ENCODE assay signal across 10 mouse cellular contexts in genomic region chr11:85828691-85829519, GRCm38 (mm10). TPM values are rescaled to one million over a fixed set of nuclear protein-coding genes. Genes with fewer than 3 reads are reported as not detected.
A peak's percentile ranks its signal among the peaks of the same experiment; 100 is the strongest.
DNase-seq lines count a peak whose midpoint lies in the region; ATAC-seq and TF ChIP-seq lines count a peak whose summit lies in the region.
"Had no signal": no experiment of that assay in that cellular context is flagged by ENCODE, and none has a peak within 500 bp of the region (broad histone marks: within the 10 kb centered on the region; RNA-seq: fewer than 3 reads in every experiment).

No protein-coding gene starts in this region.

- 5% methylated on average over 38 of the region's 38 CpGs for WGBS in forebrain, embryonic 11.5 days
- WGBS in forebrain, embryonic 16.5 days = 4% methylated on average over 38 of the region's 38 CpGs
- WGBS in lung, embryonic 16.5 days = 20% methylated on average over 38 of the region's 38 CpGs
- WGBS in lung, adult 2 months = 49% methylated on average over 38 of the region's 38 CpGs
- 5% methylated on average over 38 of the region's 38 CpGs for WGBS in limb, embryonic 11.5 days
- WGBS in stomach, embryonic 14.5 days = 24% methylated on average over 38 of the region's 38 CpGs

- H3K9ac ChIP-seq in forebrain, embryonic 11.5 days (ENCODE audit: low read length) = no peak overlapping the region
- H3K9ac ChIP-seq in forebrain, embryonic 16.5 days (replicated peaks; ENCODE audit: low read depth, low read length) = no peak overlapping the region
- H3K9ac ChIP-seq in lung, embryonic 16.5 days (ENCODE audit: low read length) = peak overlapping the region; percentile 70
- peak overlapping the region; percentile 32; the same call in 1 of the 2 replicates for H3K9ac ChIP-seq in limb, embryonic 11.5 days (ENCODE audit: low read length)
- no peak overlapping the region for H3K9ac ChIP-seq in stomach, embryonic 14.5 days (replicated peaks; ENCODE audit: low read depth, low read length)

- H3K9me3 ChIP-seq in forebrain, embryonic 11.5 days (ENCODE audit: control insufficient read depth, low read length) = no peaks in the 10 kb centered on the region
- no peaks in the 10 kb centered on the region for H3K9me3 ChIP-seq in forebrain, embryonic 16.5 days (ENCODE audit: control insufficient read depth, low read length)
- H3K9me3 ChIP-seq in lung, embryonic 16.5 days (ENCODE audit: control insufficient read depth, low read length) = no peaks in the 10 kb centered on the region
- no peaks in the 10 kb centered on the region for H3K9me3 ChIP-seq in limb, embryonic 11.5 days (ENCODE audit: control insufficient read depth, low read length)
- H3K9me3 ChIP-seq in stomach, embryonic 14.5 days (ENCODE audit: control insufficient read depth, low read depth, low read length) = no peaks in the 10 kb centered on the region

- ATAC-seq in forebrain, embryonic 11.5 days (replicated peaks; ENCODE audit: low FRiP score) = no peak
- no peak for ATAC-seq in forebrain, embryonic 16.5 days
- ATAC-seq in lung, embryonic 16.5 days (ENCODE audit: low read depth) = no peak
- no peak for ATAC-seq in limb, embryonic 11.5 days (ENCODE audit: insufficient number of reproducible peaks, low FRiP score, low TSS enrichment, low read depth)
- ATAC-seq in stomach, embryonic 14.5 days (ENCODE audit: insufficient number of reproducible peaks, insufficient read depth, low FRiP score, low read depth) = no peak

- DNase-seq in forebrain, embryonic 11.5 days (ENCODE audit: low spot score) = peak; percentile 70
- no peak for DNase-seq in lung, adult 2 months
- peak; percentile 64 for DNase-seq in limb, embryonic 11.5 days (ENCODE audit: low spot score)
- DNase-seq in layer of hippocampus, adult 18-20 months (ENCODE audit: low spot score in 2 of 2) = no peak
- no peak for DNase-seq in spleen, postnatal 10 days (ENCODE audit: low spot score in 2 of 2)
- DNase-seq: adrenal gland, adult 8-10 months had no signal

- H3K36me3 ChIP-seq in forebrain, embryonic 11.5 days (ENCODE audit: control insufficient read depth, insufficient read depth, low read length) = no peaks in the 10 kb centered on the region
- H3K36me3 ChIP-seq in forebrain, embryonic 16.5 days (ENCODE audit: control insufficient read depth, insufficient read depth) = no peaks in the 10 kb centered on the region
- no peaks in the 10 kb centered on the region for H3K36me3 ChIP-seq in lung, embryonic 16.5 days (ENCODE audit: control insufficient read depth, insufficient read depth, low read length)
- no peaks in the 10 kb centered on the region for H3K36me3 ChIP-seq in limb, embryonic 11.5 days (ENCODE audit: control insufficient read depth, insufficient read depth, low read length)
- H3K36me3 ChIP-seq in stomach, embryonic 14.5 days (ENCODE audit: control insufficient read depth, insufficient read depth, low read length) = no peaks in the 10 kb centered on the region

- H3K27ac ChIP-seq in forebrain, embryonic 11.5 days (ENCODE audit: low read depth, low read length) = no peak overlapping the region
- no peak overlapping the region for H3K27ac ChIP-seq in forebrain, embryonic 16.5 days (ENCODE audit: low read length)
- peak overlapping the region; percentile 98 for H3K27ac ChIP-seq in lung, embryonic 16.5 days (ENCODE audit: low read length)
- H3K27ac ChIP-seq in limb, embryonic 11.5 days (replicated peaks; ENCODE audit: low read depth, low read length) = 0 out of 2 replicates have a peak overlapping the region, but pooled peaks have one; percentile 68
- no peak overlapping the region for H3K27ac ChIP-seq in stomach, embryonic 14.5 days (ENCODE audit: low read length)

- no peak overlapping the region for H3K4me2 ChIP-seq in forebrain, embryonic 11.5 days (ENCODE audit: low read depth, low read length, severe bottlenecking)
- no peak overlapping the region for H3K4me2 ChIP-seq in forebrain, embryonic 16.5 days (ENCODE audit: low read length)
- H3K4me2 ChIP-seq in lung, embryonic 16.5 days (ENCODE audit: low read depth, low read length) = peak overlapping the region; percentile 89
- peak overlapping the region; percentile 55 for H3K4me2 ChIP-seq in limb, embryonic 11.5 days (ENCODE audit: low read depth, severe bottlenecking)
- H3K4me2 ChIP-seq in stomach, embryonic 14.5 days (replicated peaks; ENCODE audit: low read depth, low read length) = peak overlapping the region; percentile 87

- H3K4me3 ChIP-seq in forebrain, embryonic 11.5 days (ENCODE audit: low read depth, low read length) = no peak overlapping the region
- no peak overlapping the region for H3K4me3 ChIP-seq in forebrain, embryonic 16.5 days (replicated peaks; ENCODE audit: low read length)
- peak overlapping the region; percentile 73 for H3K4me3 ChIP-seq in lung, embryonic 16.5 days (ENCODE audit: low read length)
- no peak overlapping the region for H3K4me3 ChIP-seq in lung, adult 2 months (replicated peaks; ENCODE audit: extremely low read depth, low read depth, low read length)
- H3K4me3 ChIP-seq in limb, embryonic 11.5 days (ENCODE audit: low read depth, low read length) = peak overlapping the region; percentile 12; the same call in 1 of the 2 replicates
- H3K4me3 ChIP-seq in stomach, embryonic 14.5 days (ENCODE audit: low read depth, low read length) = peak overlapping the region; percentile 4; the same call in 1 of the 2 replicates

- TF ChIP-seq CTCF in lung, adult 2 months (IDR thresholded peaks at IDR 0.05; ENCODE audit: insufficient read depth, low read length) = no peak

- peaks cover 93% of the 10 kb centered on the region for H3K27me3 ChIP-seq in forebrain, embryonic 11.5 days (ENCODE audit: control insufficient read depth, insufficient read depth, low read length)
- peaks cover 60% of the 10 kb centered on the region for H3K27me3 ChIP-seq in forebrain, embryonic 16.5 days (replicated peaks; ENCODE audit: control insufficient read depth, insufficient read depth, low read length)
- H3K27me3 ChIP-seq in lung, embryonic 16.5 days (ENCODE audit: control insufficient read depth, insufficient read depth, low read depth, low read length) = peaks cover 19% of the 10 kb centered on the region
- H3K27me3 ChIP-seq in limb, embryonic 11.5 days (ENCODE audit: control insufficient read depth, insufficient read depth, low read length) = peaks cover 72% of the 10 kb centered on the region
- H3K27me3 ChIP-seq in stomach, embryonic 14.5 days (ENCODE audit: control insufficient read depth, insufficient read depth, low read length) = peaks cover 12% of the 10 kb centered on the region; the same call in 1 of the 2 replicates

- TF ChIP-seq POLR2A in lung, adult 2 months (IDR thresholded peaks at IDR 0.05; ENCODE audit: borderline replicate concordance, extremely low read depth, low read depth, low read length) = no peak

- peaks cover 21% of the 10 kb centered on the region for H3K4me1 ChIP-seq in forebrain, embryonic 11.5 days (replicated peaks; ENCODE audit: control insufficient read depth, insufficient read depth, low read length)
- H3K4me1 ChIP-seq in forebrain, embryonic 16.5 days (replicated peaks; ENCODE audit: control insufficient read depth, insufficient read depth, low read length) = peaks cover 30% of the 10 kb centered on the region
- H3K4me1 ChIP-seq in lung, embryonic 16.5 days (replicated peaks; ENCODE audit: control insufficient read depth, insufficient read depth, low read length) = peaks cover 37% of the 10 kb centered on the region
- H3K4me1 ChIP-seq in lung, adult 2 months (ENCODE audit: control insufficient read depth, insufficient read depth, low read length) = no peaks in the 10 kb centered on the region
- peaks cover 46% of the 10 kb centered on the region for H3K4me1 ChIP-seq in limb, embryonic 11.5 days (ENCODE audit: control insufficient read depth, insufficient read depth, low read length)
- H3K4me1 ChIP-seq in stomach, embryonic 14.5 days (ENCODE audit: control insufficient read depth, insufficient read depth, low read length) = peaks cover 25% of the 10 kb centered on the region; the same call in 1 of the 2 replicates

RNA-seq across cellular contexts. Expression of gene Tbx2, which starts 3.4 kb away (rescaled TPM):
- polyA plus RNA-seq in forebrain, embryonic 11.5 days (2014; fragmentation: Nextera tagmentation; extraction: Ambion mirVana) = 1.5 and 2.0 TPM in 2 replicates
- 0.47 and 0.68 TPM in 2 replicates for polyA plus RNA-seq in forebrain, embryonic 16.5 days (2015; fragmentation: Nextera tagmentation; extraction: Ambion mirVana)
- 24.6 and 25.1 TPM in 2 replicates for polyA plus RNA-seq in lung, embryonic 16.5 days (2015; fragmentation: Nextera tagmentation; extraction: Ambion mirVana)
- 257 and 302 TPM in 2 replicates for polyA plus RNA-seq in lung, adult 2 months (2012; rRNA removed)
- polyA plus RNA-seq in limb, embryonic 11.5 days (2014; fragmentation: Nextera tagmentation; extraction: Ambion mirVana) = 11.3 and 14.9 TPM in 2 replicates
- 5.8 and 6.8 TPM in 2 replicates for polyA plus RNA-seq in stomach, embryonic 14.5 days (2014; fragmentation: Nextera tagmentation; extraction: Ambion mirVana)
- total RNA-seq in layer of hippocampus, adult 18-20 months (2021) = 1 to 10 TPM; 1.2 to 1.3 TPM

RNA-seq across cellular contexts. Expression of gene Gm11444, which starts 21.2 kb away (rescaled TPM):
- polyA plus RNA-seq in forebrain, embryonic 11.5 days (2014; fragmentation: Nextera tagmentation; extraction: Ambion mirVana) = not detected in 2 replicates
- polyA plus RNA-seq in forebrain, embryonic 16.5 days (2015; fragmentation: Nextera tagmentation; extraction: Ambion mirVana) = not detected in 2 replicates
- polyA plus RNA-seq in lung, embryonic 16.5 days (2015; fragmentation: Nextera tagmentation; extraction: Ambion mirVana) = not detected in 2 replicates
- polyA plus RNA-seq in lung, adult 2 months (2012; rRNA removed) = not detected in 2 replicates
- not detected in 2 replicates for polyA plus RNA-seq in limb, embryonic 11.5 days (2014; fragmentation: Nextera tagmentation; extraction: Ambion mirVana)
- polyA plus RNA-seq in stomach, embryonic 14.5 days (2014; fragmentation: Nextera tagmentation; extraction: Ambion mirVana) = not detected in 2 replicates
- total RNA-seq in layer of hippocampus, adult 18-20 months (2021) = not detected
- total RNA-seq: adrenal gland, adult 8-10 months had no signal
- polyA plus RNA-seq: C2C12 had no signal

RNA-seq across cellular contexts. Expression of gene Tbx4, which starts 57.3 kb away (rescaled TPM):
- polyA plus RNA-seq in forebrain, embryonic 11.5 days (2014; fragmentation: Nextera tagmentation; extraction: Ambion mirVana) = 0.12 and 0.21 TPM in 2 replicates
- polyA plus RNA-seq in forebrain, embryonic 16.5 days (2015; fragmentation: Nextera tagmentation; extraction: Ambion mirVana) = 0.23 and 0.26 TPM in 2 replicates
- 61.4 and 70.5 TPM in 2 replicates for polyA plus RNA-seq in lung, embryonic 16.5 days (2015; fragmentation: Nextera tagmentation; extraction: Ambion mirVana)
- polyA plus RNA-seq in lung, adult 2 months (2012; rRNA removed) = 79.5 and 80.4 TPM in 2 replicates
- polyA plus RNA-seq in limb, embryonic 11.5 days (2014; fragmentation: Nextera tagmentation; extraction: Ambion mirVana) = 36.3 and 36.7 TPM in 2 replicates
- not detected in 2 replicates for polyA plus RNA-seq in stomach, embryonic 14.5 days (2014; fragmentation: Nextera tagmentation; extraction: Ambion mirVana)
- total RNA-seq in layer of hippocampus, adult 18-20 months (2021) = under 1 TPM in 1 of 2 experiments, not detected in 1; 0.18 TPM

Comparison
In these comparisons a context has a peak if more than half of its experiments do, and no peak if none do; other contexts are left out.
1. H3K4me3 ChIP-seq: peak in lung, embryonic 16.5 days (single experiment), limb, embryonic 11.5 days (single experiment) and stomach, embryonic 14.5 days (single experiment); none in forebrain, embryonic 11.5 days (single experiment), forebrain, embryonic 16.5 days (single experiment) and lung, adult 2 months (single experiment).
2. DNase-seq: peak in forebrain, embryonic 11.5 days (single experiment) and limb, embryonic 11.5 days (single experiment); none in lung, adult 2 months (single experiment), layer of hippocampus, adult 18-20 months (0 of 2) and spleen, postnatal 10 days (0 of 2).
3. H3K27ac ChIP-seq: peak in lung, embryonic 16.5 days (single experiment) and limb, embryonic 11.5 days (single experiment); none in forebrain, embryonic 11.5 days (single experiment), forebrain, embryonic 16.5 days (single experiment) and stomach, embryonic 14.5 days (single experiment).
4. H3K4me2 ChIP-seq: peak in lung, embryonic 16.5 days (single experiment), limb, embryonic 11.5 days (single experiment) and stomach, embryonic 14.5 days (single experiment); none in forebrain, embryonic 11.5 days (single experiment) and forebrain, embryonic 16.5 days (single experiment).
5. H3K9ac ChIP-seq: peak in lung, embryonic 16.5 days (single experiment) and limb, embryonic 11.5 days (single experiment); none in forebrain, embryonic 11.5 days (single experiment), forebrain, embryonic 16.5 days (single experiment) and stomach, embryonic 14.5 days (single experiment).
6. RNA of gene Tbx4, which starts 57.3 kb away (polyA plus RNA-seq): 79.5 to 80.4 TPM in lung, adult 2 months, 61.4 to 70.5 TPM in lung, embryonic 16.5 days and 36.3 to 36.7 TPM in limb, embryonic 11.5 days; 0.23 to 0.26 TPM in forebrain, embryonic 16.5 days, 0.12 to 0.21 TPM in forebrain, embryonic 11.5 days and not detected in stomach, embryonic 14.5 days; every median in the first group is over 10 times any median in the second.